Mouse (Mus musculus) neural tube, embryonic 12.5 days (tissue): Measurements from ENCODE around the gene Fam83f. TPM values are rescaled to one million over a fixed set of nuclear protein-coding genes. Genes with fewer than 3 reads are reported as not detected.

ENCODE experiments used
- ATAC-seq: fragments of 200-750 bp; cut with Nextera tagmentation; 2 replicates; pipeline ENCODE4 v1.8.0; 2017; ENCODE audit warnings: low read depth, mild to moderate bottlenecking, moderate TSS enrichment, moderate library complexity; ENCODE audit not compliant: low FRiP score
- H3K27ac ChIP-seq: fragments of 300-500 bp; sonication (generic); 2 replicates; pipeline ENCODE4 v1.5.1; 2016
- H3K27me3 ChIP-seq: fragments of 300-500 bp; sonication (generic); replicated peaks from 2 replicates; pipeline ENCODE4 v1.6.1; 2016; ENCODE audit warnings: mild to moderate bottlenecking
- H3K36me3 ChIP-seq: fragments of 300-500 bp; sonication (generic); 2 replicates; pipeline ENCODE4 v1.6.1; 2016; ENCODE audit warnings: mild to moderate bottlenecking
- H3K4me1 ChIP-seq: fragments of 300-500 bp; sonication (generic); 2 replicates; pipeline ENCODE4 v1.6.1; 2016
- H3K4me2 ChIP-seq: fragments of 300-500 bp; sonication (generic); replicated peaks from 2 replicates; pipeline ENCODE4 v1.6.1; 2016; ENCODE audit warnings: mild to moderate bottlenecking
- H3K4me3 ChIP-seq: fragments of 300-500 bp; sonication (generic); 2 replicates; pipeline ENCODE4 v1.5.1; 2016
- H3K9ac ChIP-seq: fragments of 300-500 bp; sonication (generic); 2 replicates; pipeline ENCODE4 v1.6.1; 2016; ENCODE audit warnings: mild to moderate bottlenecking
- H3K9me3 ChIP-seq: fragments of 300-500 bp; sonication (generic); 2 replicates; pipeline ENCODE4 v1.6.1; 2016; ENCODE audit warnings: mild to moderate bottlenecking
- WGBS: fragments of 180-500 bp; shearing (Covaris S2); methylation state at CpG from one replicate; pipeline ENCODE4 v1.1.7; 2016; 5-methylcytosine and 5-hydroxymethylcytosine counted together
- polyA plus RNA-seq: library from polyadenylated mRNA; unstranded; fragments of >200 nt; fragmentation: Nextera tagmentation; extraction: Ambion mirVana; gene quantifications from 2 replicates; pipeline ENCODE4 v1.2.1, GENCODE M21; 2016

Fam83f gene
- polyA plus RNA-seq, 1 experiment from 2014 or later, result 0.57 TPM

DNA sequence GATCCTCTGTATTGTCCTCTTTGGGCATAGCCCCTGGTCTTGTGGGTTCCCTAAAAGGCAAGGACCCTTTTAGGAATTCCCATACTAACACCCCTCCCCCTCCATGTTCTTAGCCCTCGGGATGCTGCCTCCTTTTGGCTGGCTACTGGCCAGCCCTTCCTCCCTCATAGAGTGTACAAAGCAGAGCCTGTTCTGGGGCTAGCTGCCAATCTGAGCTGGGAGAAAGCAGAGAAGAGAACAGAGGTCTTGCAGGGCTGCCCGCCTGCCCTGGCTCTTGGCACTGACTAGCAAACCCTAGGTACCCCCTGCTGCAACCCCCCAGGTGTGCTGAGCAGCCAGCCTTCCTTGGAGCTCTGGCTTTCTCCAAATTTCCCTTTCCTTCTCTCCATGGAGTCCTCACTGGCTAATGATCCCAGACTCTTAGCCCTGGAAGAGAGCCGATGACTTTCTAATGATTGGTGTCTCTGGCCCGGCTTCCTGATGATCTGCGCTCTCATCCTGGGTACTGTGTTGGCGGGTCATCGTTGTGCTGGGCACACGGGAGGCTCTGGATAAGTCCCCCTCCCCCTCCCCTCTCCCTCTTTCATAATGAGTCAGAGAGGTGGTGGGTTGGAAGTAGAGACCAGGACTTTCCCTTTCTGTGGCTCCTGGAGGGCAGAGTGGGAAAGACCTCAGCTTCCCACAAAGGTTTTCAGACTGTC lies 8.0 kb downstream of the Fam83f start:
- Histone ChIP-seq H3K36me3 (no peaks in the 10 kb centered on the region), H3K9ac (no peak overlapping the region), H3K4me2 (no peak overlapping the region), H3K4me1 (peaks cover 6% of the 10 kb centered on the region; the same call in 1 of the 2 replicates), H3K4me3 (no peak overlapping the region), H3K27me3 (no peaks in the 10 kb centered on the region), H3K27ac (no peak overlapping the region), H3K9me3 (no peaks in the 10 kb centered on the region)
- ATAC-seq, result no peak
- WGBS, result 54% methylated on average over 8 of the region's 8 CpGs

DNA sequence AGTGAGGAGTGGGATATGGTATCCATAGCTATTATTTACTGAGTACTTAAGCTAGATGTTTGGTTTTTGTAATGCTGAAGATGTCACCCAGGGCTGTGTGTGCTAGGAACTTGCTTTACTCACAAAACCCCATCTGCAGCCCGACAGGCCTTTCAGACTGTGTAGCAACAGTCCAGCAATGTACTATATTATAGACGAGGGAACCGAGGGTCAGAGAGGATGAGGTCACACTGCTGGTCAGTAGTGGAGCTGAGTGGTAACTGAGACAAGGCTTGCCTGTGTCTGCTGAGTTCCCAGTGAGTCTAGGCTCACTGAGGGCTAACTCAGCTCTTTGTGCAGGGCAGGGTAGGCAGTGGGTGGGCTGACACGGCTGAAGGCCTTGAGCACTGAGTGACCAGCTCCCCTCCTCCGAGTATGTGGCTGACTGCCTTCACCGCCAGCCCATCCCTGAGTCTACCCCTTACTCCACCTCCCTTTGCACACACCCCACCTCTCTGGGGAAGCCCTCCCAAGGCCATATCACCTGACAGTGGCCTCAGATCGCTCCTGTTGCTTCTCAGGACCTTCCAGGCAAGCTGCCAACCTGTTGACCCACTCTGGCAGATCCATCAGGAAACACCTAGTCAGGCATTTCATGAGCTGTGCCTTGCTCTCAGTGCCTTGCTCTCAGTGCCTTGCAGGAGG lies 8.8 kb downstream of the Fam83f start:
- Histone ChIP-seq H3K4me1 (peaks cover 14% of the 10 kb centered on the region), H3K36me3 (no peaks in the 10 kb centered on the region), H3K9me3 (no peaks in the 10 kb centered on the region), H3K4me2 (no peak overlapping the region), H3K4me3 (no peak overlapping the region), H3K27ac (no peak overlapping the region), H3K9ac (no peak overlapping the region), H3K27me3 (no peaks in the 10 kb centered on the region)
- ATAC-seq, result no peak
- WGBS, result 69% methylated on average over 7 of the region's 7 CpGs

DNA sequence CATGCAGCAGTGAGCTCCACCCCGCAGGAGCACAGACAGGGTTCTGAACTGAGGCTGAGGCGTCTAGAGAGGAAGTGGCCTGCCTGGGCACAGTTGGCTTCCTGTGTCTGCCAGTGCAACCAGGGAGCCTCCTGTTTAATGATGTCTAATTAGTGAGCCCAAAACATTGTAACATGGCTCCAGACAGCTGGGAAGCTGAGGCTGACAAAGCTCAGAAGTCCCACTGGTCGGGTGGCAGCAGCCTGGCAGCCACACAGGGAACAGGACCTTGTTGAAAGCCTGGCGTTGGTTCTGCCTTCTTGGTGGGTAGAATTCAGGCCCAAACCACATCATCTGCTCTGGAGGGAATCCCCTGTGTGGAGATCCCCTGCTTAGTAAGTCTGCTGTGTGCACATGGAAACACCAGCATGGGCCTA lies 9.8 kb downstream of the Fam83f start:
- WGBS, result 81% methylated on average over 4 of the region's 4 CpGs
- H3K9ac ChIP-seq, result no peak overlapping the region
- no peak overlapping the region for H3K4me2 ChIP-seq
- H3K27ac ChIP-seq, result no peak overlapping the region
- no peak overlapping the region for H3K4me3 ChIP-seq
- no peaks in the 10 kb centered on the region for H3K9me3 ChIP-seq
- no peaks in the 10 kb centered on the region for H3K27me3 ChIP-seq
- no peak for ATAC-seq
- no peaks in the 10 kb centered on the region for H3K36me3 ChIP-seq
- H3K4me1 ChIP-seq, result peaks cover 16% of the 10 kb centered on the region

- Histone ChIP-seq H3K27me3 (no peaks in the 10 kb centered on the region), H3K4me2 (no peak overlapping the region), H3K36me3 (no peaks in the 10 kb centered on the region), H3K27ac (no peak overlapping the region), H3K9me3 (no peaks in the 10 kb centered on the region), H3K9ac (no peak overlapping the region), H3K4me3 (no peak overlapping the region), H3K4me1 (peaks cover 16% of the 10 kb centered on the region)
- no peak for ATAC-seq
- WGBS, result 86% methylated on average over 8 of the region's 8 CpGs
These were observed 10.7 kb downstream of the Fam83f start for GRCm38 (mm10) chr15:80682343-80682742.

DNA sequence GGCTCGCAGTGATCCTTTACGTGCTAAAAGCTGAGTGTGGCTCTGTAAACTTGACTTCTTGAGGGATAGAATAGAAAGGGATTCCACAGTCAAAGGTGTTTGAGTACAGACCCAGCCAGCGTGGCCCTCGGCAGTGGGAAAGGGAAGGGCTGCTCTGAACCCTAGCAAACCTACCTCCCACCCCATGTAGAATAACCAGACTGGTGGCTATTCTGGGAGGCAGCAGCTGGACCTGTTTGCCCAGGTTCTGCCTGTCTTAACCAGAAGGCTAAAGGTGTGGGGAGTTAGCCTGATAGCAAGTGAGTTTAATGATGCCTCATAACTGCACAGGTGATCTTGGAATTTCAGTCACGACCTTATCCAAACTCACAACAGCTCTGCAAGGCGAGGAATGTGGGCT lies 11.5 kb downstream of the Fam83f start:
- H3K27ac ChIP-seq, result no peak overlapping the region
- no peak for ATAC-seq
- H3K9ac ChIP-seq, result no peak overlapping the region
- no peaks in the 10 kb centered on the region for H3K9me3 ChIP-seq
- no peak overlapping the region for H3K4me2 ChIP-seq
- no peaks in the 10 kb centered on the region for H3K36me3 ChIP-seq
- no peak overlapping the region for H3K4me3 ChIP-seq
- H3K4me1 ChIP-seq, result peaks cover 16% of the 10 kb centered on the region
- WGBS, result 85% methylated on average over 6 of the region's 6 CpGs
- no peaks in the 10 kb centered on the region for H3K27me3 ChIP-seq

- Histone ChIP-seq H3K9me3 (no peaks in the 10 kb centered on the region), H3K27ac (no peak overlapping the region), H3K4me1 (peaks cover 16% of the 10 kb centered on the region), H3K36me3 (no peaks in the 10 kb centered on the region), H3K9ac (no peak overlapping the region), H3K4me3 (no peak overlapping the region), H3K27me3 (no peaks in the 10 kb centered on the region), H3K4me2 (no peak overlapping the region)
- ATAC-seq, result no peak
- 51% methylated on average over 3 of the region's 3 CpGs for WGBS
These were observed 12.3 kb downstream of the Fam83f start for GRCm38 (mm10) chr15:80683990-80684389.

DNA sequence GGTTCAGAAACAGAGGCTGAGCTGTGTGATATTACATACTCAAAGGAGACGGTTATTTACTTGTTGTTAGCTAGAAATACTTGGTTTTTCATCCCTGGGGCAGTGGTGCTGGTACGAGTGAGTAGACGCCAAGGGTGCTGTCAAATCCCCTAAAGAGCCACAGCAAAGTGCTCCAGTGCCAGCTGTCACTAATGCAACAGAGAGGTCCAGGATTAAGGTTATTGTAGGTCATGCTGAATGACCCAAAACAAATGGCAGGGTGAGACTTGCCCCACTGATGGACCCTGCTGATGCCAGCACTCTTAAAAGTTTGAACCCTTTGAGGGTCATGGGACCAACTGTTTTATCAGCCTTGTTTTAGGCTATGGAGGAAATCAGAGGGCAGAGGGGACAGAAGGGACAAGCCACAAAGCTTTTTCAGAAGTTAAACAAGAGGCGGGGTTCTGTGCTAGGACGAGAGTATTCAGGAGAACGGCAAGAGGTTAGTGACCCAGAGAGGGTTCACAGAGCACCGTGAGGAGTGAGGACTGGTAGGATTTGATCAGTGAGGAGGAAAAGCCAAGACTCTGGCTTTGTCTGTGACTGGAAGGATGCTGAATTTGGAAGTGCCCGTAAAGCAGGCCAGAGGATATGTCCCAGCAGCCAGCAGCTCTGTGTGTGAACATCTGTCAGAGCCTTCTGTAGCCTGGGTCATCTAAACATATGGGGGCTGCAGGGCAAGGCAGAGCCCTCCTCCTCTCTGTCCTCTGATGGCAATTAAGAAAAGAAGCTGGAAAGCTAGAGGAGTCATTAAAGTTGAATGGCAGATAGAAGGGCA lies 13.3 kb downstream of the Fam83f start:
- Histone ChIP-seq H3K27me3 (no peaks in the 10 kb centered on the region), H3K36me3 (no peaks in the 10 kb centered on the region), H3K4me2 (no peak overlapping the region), H3K4me1 (peaks cover 10% of the 10 kb centered on the region), H3K9me3 (no peaks in the 10 kb centered on the region), H3K27ac (no peak overlapping the region), H3K4me3 (no peak overlapping the region), H3K9ac (no peak overlapping the region)
- WGBS, result 17% methylated on average over 8 of the region's 8 CpGs
- no peak for ATAC-seq

DNA sequence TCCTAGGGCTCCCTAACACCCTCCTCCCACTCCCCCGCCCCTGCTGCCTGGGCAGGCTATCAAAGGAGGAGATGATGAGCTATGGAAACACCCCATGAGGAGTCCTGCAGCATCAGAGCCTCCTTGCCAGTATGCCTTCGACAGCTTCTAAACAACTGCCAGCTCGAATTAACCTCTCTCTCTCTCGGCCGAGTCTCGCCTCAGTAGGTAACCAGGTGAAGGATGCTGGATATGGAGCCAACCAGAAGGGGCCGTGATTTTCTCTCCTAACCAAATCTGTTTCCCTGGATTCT lies 13.9 kb downstream of the Fam83f start:
- Histone ChIP-seq H3K9me3 (no peaks in the 10 kb centered on the region), H3K4me1 (peaks cover 10% of the 10 kb centered on the region), H3K4me2 (0 out of 2 replicates have a peak overlapping the region, but pooled peaks have one; percentile 26), H3K4me3 (no peak overlapping the region), H3K27ac (no peak overlapping the region), H3K9ac (no peak overlapping the region), H3K36me3 (no peaks in the 10 kb centered on the region), H3K27me3 (no peaks in the 10 kb centered on the region)
- no peak for ATAC-seq
- 24% methylated on average over 7 of the region's 7 CpGs for WGBS

GRCm38 (mm10) chr15:80688536-80688935 lies 16.9 kb downstream of the Fam83f start:
- 83% methylated on average over 7 of the region's 7 CpGs for WGBS
- no peak overlapping the region for H3K9ac ChIP-seq

GRCm38 (mm10) chr15:80693492-80693891 lies 21.8 kb downstream of the Fam83f start:
- no peak for ATAC-seq
- H3K9me3 ChIP-seq, result no peaks in the 10 kb centered on the region
- H3K36me3 ChIP-seq, result no peaks in the 10 kb centered on the region
- H3K4me2 ChIP-seq, result no peak overlapping the region
- no peak overlapping the region for H3K9ac ChIP-seq
- no peaks in the 10 kb centered on the region for H3K27me3 ChIP-seq
- H3K4me1 ChIP-seq, result peaks cover 23% of the 10 kb centered on the region
- no peak overlapping the region for H3K4me3 ChIP-seq
- no peak overlapping the region for H3K27ac ChIP-seq
- 32% methylated on average over 3 of the region's 3 CpGs for WGBS

More at GRCm38 (mm10) chr15:80688536-80688935, 16.9 kb downstream of the Fam83f start:
- Histone ChIP-seq H3K9me3 (no peaks in the 10 kb centered on the region), H3K4me3 (no peak overlapping the region), H3K27me3 (no peaks in the 10 kb centered on the region), H3K4me2 (no peak overlapping the region), H3K36me3 (no peaks in the 10 kb centered on the region), H3K27ac (no peak overlapping the region), H3K4me1 (peaks cover 14% of the 10 kb centered on the region)
- ATAC-seq, result no peak

GRCm38 (mm10) chr15:80694125-80694910 lies 22.7 kb downstream of the Fam83f start:
- H3K4me1 ChIP-seq, result peaks cover 23% of the 10 kb centered on the region
- 0 out of 2 replicates have a peak overlapping the region, but pooled peaks have one; percentile 6 for H3K9ac ChIP-seq
- H3K36me3 ChIP-seq, result no peaks in the 10 kb centered on the region
- H3K4me2 ChIP-seq, result 0 out of 2 replicates have a peak overlapping the region, but pooled peaks have one; percentile 12
- 31% methylated on average over 11 of the region's 11 CpGs for WGBS
- no peaks in the 10 kb centered on the region for H3K27me3 ChIP-seq
- no peaks in the 10 kb centered on the region for H3K9me3 ChIP-seq
- H3K27ac ChIP-seq, result no peak overlapping the region
- no peak for ATAC-seq
- H3K4me3 ChIP-seq, result no peak overlapping the region

- Histone ChIP-seq H3K4me3 (no peak overlapping the region), H3K9ac (no peak overlapping the region), H3K9me3 (no peaks in the 10 kb centered on the region), H3K4me1 (peaks cover 23% of the 10 kb centered on the region), H3K36me3 (no peaks in the 10 kb centered on the region), H3K27me3 (no peaks in the 10 kb centered on the region), H3K4me2 (no peak overlapping the region), H3K27ac (no peak overlapping the region)
- ATAC-seq, result no peak
- 49% methylated on average over 5 of the region's 5 CpGs for WGBS
These were observed 25.9 kb downstream of the Fam83f start for GRCm38 (mm10) chr15:80697564-80697963.
